Mouse (Mus musculus): ENCODE measurements at regions not wholly inside any gene's neighbourhood (a gene's known extent, or its start where the extent isn't known, plus 50 kb on each side); places are given as distances from the start of the nearest gene placed in this dataset.

DNA sequence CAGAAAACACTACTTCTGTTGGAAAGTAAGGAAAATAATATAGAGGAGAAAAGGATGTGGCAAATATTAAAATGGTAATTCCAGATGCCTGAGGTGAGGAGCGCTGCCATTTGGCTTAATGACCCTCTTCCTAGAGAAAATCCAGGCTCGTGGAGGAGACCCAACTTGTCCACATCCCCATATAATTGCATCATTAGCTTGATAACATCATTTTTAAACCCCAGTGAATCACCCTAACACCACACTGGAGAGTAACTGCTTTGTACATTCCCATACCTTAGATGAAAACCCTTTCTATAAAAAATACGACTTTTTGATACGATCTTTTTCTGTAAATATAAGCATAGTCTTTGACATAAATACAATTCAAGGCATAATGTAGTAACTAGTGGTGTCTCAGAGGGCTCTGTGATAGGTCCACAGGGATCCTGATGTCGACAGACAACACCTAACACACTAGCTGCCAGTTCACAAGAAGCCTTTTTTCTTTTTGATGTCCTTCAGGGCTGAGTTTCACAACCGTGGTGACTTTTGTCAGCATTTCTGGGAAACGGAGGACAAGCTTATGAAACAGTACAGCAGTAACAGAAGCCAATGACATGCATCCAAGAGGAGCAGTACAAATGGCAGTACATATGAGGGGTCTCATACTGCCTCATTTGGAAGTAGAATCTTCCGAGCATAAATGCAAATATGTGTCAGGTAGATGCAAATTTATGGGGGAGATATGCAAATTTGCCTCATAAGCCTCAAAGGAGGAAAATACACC, 174.8 kb upstream of the Rreb1 start:
- TF ChIP-seq CTCF (IDR thresholded peaks at IDR 0.05; ENCODE audit: borderline replicate concordance, insufficient read depth, low read depth, low read length): no peak
- no peak for TF ChIP-seq POLR2A (IDR thresholded peaks at IDR 0.05; ENCODE audit: borderline replicate concordance, insufficient read depth, low read length)

Data from cerebellum, adult 2 months (tissue).